Mouse (Mus musculus): ENCODE measurements at regions not wholly inside any gene's neighbourhood (a gene's known extent, or its start where the extent isn't known, plus 50 kb on each side); places are given as distances from the start of the nearest gene placed in this dataset.

DNA sequence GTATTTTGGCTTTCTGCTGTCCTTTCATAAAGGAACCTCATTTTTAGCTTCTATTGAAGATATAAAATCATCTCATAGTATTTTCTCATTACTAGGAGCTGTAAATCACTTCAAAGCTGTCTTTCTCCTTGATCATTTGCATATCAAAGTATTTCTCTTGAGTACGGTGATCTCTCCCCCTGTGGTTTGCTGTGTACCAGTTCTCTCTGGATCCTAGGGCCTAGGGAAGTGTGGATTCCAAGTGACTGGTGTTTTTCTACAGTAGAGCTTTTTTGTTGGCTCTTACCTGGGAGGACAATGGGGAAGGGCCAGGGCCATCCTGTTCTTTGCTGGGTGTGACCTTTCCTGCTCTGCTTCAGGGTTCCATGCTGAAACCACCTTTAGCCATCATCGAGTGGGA lies 253.9 kb downstream of the Enc1 start:
- Histone ChIP-seq H3K36me3 (ENCODE audit: control insufficient read depth, insufficient read depth, low read length) (no peaks in the 10 kb centered on the region), H3K4me2 (ENCODE audit: low read depth, low read length) (no peak overlapping the region), H3K9me3 (ENCODE audit: control insufficient read depth, low read length) (no peaks in the 10 kb centered on the region), H3K9ac (ENCODE audit: low read length) (no peak overlapping the region), H3K4me3 (ENCODE audit: low read length) (no peak overlapping the region), H3K4me1 (replicated peaks; ENCODE audit: control insufficient read depth, insufficient read depth, low read length) (peaks cover 5% of the 10 kb centered on the region; the same call in 1 of the 2 replicates), H3K27me3 (ENCODE audit: control insufficient read depth, insufficient read depth, low read depth, low read length) (no peaks in the 10 kb centered on the region), H3K27ac (ENCODE audit: low read length) (no peak overlapping the region)
- WGBS: 83% methylated on average over 2 of the region's 2 CpGs
- no peak for ATAC-seq (ENCODE audit: low read depth)

DNA sequence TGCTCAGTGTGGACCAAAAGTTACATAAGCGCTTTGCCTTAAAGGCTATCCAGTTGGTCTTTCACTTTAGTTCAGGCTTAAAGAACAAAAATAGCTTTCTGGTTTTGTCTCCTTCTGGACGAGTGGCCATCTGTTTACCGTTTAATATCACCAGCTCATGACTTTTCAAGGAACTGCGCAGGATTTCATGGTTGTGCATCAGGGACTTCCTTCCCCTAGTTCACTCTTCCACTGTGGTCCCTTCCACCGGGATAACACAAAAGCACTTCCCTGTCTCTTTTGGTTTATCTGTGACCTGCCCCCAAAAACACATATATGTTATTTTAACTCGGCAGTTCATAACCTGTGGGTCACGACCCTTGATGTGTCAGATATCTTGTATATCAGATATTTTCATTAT lies 252.9 kb downstream of the Enc1 start:
- H3K4me1 ChIP-seq (replicated peaks; ENCODE audit: control insufficient read depth, insufficient read depth, low read length): peaks cover 5% of the 10 kb centered on the region; the same call in 1 of the 2 replicates
- WGBS: 59% methylated on average over 7 of the region's 7 CpGs
- no peaks in the 10 kb centered on the region for H3K27me3 ChIP-seq (ENCODE audit: control insufficient read depth, insufficient read depth, low read depth, low read length)
- ATAC-seq (ENCODE audit: low read depth): no peak
- no peak overlapping the region for H3K4me3 ChIP-seq (ENCODE audit: low read length)
- no peak overlapping the region for H3K27ac ChIP-seq (ENCODE audit: low read length)
- no peaks in the 10 kb centered on the region for H3K9me3 ChIP-seq (ENCODE audit: control insufficient read depth, low read length)
- H3K36me3 ChIP-seq (ENCODE audit: control insufficient read depth, insufficient read depth, low read length): no peaks in the 10 kb centered on the region
- H3K9ac ChIP-seq (ENCODE audit: low read length): no peak overlapping the region
- no peak overlapping the region for H3K4me2 ChIP-seq (ENCODE audit: low read depth, low read length)

DNA sequence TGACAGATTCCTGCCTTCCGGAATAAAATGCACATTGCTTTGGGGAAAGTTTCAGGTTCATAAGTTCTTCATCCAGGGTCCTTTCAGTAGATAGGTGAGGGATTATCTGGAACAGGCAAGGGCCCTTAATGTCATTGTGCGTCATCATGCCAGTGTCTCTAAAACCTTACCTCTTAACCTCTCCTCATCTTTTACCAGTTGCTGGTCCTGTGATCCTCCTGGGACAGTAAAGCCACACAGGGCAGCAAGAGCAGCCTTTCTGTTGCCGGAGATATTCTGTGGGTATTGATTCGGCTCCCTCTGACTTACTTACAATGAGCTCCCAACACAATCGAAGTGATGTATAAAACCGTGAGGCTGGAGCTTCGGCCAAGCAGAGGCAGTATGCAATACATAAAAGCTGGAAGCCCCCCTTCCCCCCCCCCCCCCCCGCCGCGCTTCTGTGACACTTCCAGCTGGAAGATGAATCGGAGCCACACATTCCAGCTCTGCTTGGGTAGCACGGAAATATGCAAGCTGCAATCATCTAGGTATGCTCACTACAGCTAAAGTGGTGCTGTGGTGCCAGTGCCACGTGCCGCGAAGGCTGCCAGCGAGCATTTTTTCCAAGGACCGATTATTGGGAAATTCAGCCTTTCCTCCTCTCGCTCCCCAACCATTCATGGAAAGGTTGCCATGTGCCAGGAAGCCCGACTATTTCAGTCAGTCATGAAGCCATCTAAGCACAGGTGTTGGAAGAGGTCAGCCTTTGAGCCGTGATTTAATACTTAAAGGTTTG lies 252.2 kb downstream of the Enc1 start:
- Histone ChIP-seq H3K36me3 (ENCODE audit: control insufficient read depth, insufficient read depth, low read length) (no peaks in the 10 kb centered on the region), H3K9ac (ENCODE audit: low read length) (no peak overlapping the region), H3K27ac (ENCODE audit: low read length) (no peak overlapping the region), H3K27me3 (ENCODE audit: control insufficient read depth, insufficient read depth, low read depth, low read length) (no peaks in the 10 kb centered on the region), H3K4me3 (ENCODE audit: low read length) (no peak overlapping the region), H3K9me3 (ENCODE audit: control insufficient read depth, low read length) (no peaks in the 10 kb centered on the region), H3K4me2 (ENCODE audit: low read depth, low read length) (no peak overlapping the region), H3K4me1 (replicated peaks; ENCODE audit: control insufficient read depth, insufficient read depth, low read length) (peaks cover 5% of the 10 kb centered on the region; the same call in 1 of the 2 replicates)
- ATAC-seq (ENCODE audit: low read depth): no peak
- WGBS: 55% methylated on average over 17 of the region's 20 CpGs

DNA sequence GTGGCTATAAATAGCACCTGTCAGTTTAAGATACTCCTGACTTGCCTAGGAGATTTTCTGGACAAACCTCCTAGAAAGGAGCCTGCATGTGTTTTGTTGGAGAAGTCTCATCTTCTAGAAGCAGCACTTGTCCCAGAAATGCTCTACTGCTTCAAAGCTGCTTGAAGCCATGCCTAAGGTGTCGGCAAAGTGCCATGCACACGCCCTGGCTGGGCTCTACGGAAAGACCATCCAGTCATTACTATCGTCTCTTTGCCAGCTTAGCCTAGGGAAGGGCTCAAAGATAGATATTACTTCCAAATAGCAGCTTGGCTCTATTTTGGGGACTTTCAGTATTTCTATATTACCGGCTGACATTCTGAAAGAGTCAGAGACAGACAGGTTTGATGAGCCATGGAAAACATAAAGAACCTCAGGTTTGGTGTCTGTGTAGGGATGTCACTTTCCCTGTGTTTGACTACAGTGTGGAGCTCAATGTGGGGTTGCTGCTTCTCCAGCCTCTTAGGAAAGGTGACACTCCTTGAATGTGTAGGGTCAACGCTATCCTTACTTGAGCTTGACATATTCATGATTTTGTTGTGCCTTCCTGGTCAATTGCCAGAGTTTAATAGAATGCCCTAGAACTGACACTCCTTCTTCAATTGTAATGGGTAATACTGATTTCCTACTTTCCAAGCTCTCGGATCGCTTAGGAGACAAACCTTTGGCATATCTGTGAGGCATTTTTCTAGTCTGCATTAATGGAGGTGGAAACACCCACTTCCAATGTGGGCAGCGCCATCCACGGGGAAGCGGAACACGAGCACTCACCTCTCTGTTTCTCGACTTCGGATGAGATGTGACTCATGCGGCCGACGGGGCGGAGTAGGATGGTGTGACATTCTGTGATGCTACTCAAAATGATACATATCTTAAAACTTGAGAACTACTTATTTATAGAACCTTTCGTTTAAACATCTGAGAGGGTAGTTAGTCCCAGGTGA lies 251.3 kb downstream of the Enc1 start:
- no peak for ATAC-seq (ENCODE audit: low read depth)
- Histone ChIP-seq H3K4me2 (ENCODE audit: low read depth, low read length) (no peak overlapping the region), H3K9me3 (ENCODE audit: control insufficient read depth, low read length) (no peaks in the 10 kb centered on the region), H3K36me3 (ENCODE audit: control insufficient read depth, insufficient read depth, low read length) (no peaks in the 10 kb centered on the region), H3K9ac (ENCODE audit: low read length) (no peak overlapping the region), H3K27ac (ENCODE audit: low read length) (no peak overlapping the region), H3K27me3 (ENCODE audit: control insufficient read depth, insufficient read depth, low read depth, low read length) (no peaks in the 10 kb centered on the region), H3K4me3 (ENCODE audit: low read length) (no peak overlapping the region), H3K4me1 (replicated peaks; ENCODE audit: control insufficient read depth, insufficient read depth, low read length) (peaks cover 8% of the 10 kb centered on the region)
- WGBS: 94% methylated on average over 19 of the region's 19 CpGs

DNA sequence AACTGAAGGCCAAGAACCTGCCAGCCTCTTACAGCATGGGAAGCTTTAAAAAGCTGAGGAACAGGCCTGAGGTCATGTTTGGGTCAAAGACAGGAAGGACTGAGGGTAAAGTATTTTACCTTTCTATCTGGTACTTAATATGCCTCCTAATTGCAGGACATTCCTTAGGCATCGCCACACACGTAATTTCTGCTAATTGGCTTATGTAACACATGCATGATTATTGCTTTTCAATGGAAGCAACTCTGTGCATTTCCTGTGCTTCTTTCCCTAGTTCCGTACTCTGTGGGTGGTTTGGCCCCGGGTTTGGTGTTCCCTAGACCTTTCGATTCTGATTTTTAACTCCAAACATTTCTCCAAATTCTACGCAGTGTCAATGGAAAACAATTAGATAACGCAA lies 249.2 kb downstream of the Enc1 start:
- Histone ChIP-seq H3K4me1 (replicated peaks; ENCODE audit: control insufficient read depth, insufficient read depth, low read length) (peaks cover 8% of the 10 kb centered on the region), H3K4me3 (ENCODE audit: low read length) (no peak overlapping the region), H3K9me3 (ENCODE audit: control insufficient read depth, low read length) (no peaks in the 10 kb centered on the region), H3K4me2 (ENCODE audit: low read depth, low read length) (no peak overlapping the region), H3K36me3 (ENCODE audit: control insufficient read depth, insufficient read depth, low read length) (no peaks in the 10 kb centered on the region), H3K9ac (ENCODE audit: low read length) (no peak overlapping the region), H3K27ac (ENCODE audit: low read length) (no peak overlapping the region), H3K27me3 (ENCODE audit: control insufficient read depth, insufficient read depth, low read depth, low read length) (no peaks in the 10 kb centered on the region)
- ATAC-seq (ENCODE audit: low read depth): no peak
- 61% methylated on average over 7 of the region's 7 CpGs for WGBS

DNA sequence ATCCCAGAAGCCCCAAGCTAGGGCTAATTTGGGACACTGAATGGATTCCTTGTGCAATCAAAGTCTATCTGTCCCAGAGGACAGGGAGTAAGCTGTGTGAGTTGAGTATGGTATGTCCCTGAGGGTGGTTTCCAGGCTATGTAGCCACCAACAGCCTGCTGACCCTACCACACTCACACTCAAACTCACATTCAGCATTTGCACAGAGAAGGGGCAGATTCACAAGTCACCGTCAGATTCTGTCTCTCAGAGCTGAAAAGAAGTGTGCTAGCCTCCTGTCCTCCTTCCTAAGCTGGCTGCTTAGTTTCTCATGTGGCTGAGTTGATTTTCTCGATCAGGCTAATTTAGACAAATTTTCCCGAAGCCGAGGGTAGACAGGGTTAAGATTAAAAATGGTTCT lies 248.8 kb downstream of the Enc1 start:
- Histone ChIP-seq H3K9ac (ENCODE audit: low read length) (no peak overlapping the region), H3K4me1 (replicated peaks; ENCODE audit: control insufficient read depth, insufficient read depth, low read length) (peaks cover 11% of the 10 kb centered on the region), H3K27me3 (ENCODE audit: control insufficient read depth, insufficient read depth, low read depth, low read length) (no peaks in the 10 kb centered on the region), H3K27ac (ENCODE audit: low read length) (no peak overlapping the region), H3K36me3 (ENCODE audit: control insufficient read depth, insufficient read depth, low read length) (no peaks in the 10 kb centered on the region), H3K9me3 (ENCODE audit: control insufficient read depth, low read length) (no peaks in the 10 kb centered on the region), H3K4me2 (ENCODE audit: low read depth, low read length) (no peak overlapping the region), H3K4me3 (ENCODE audit: low read length) (no peak overlapping the region)
- 69% methylated on average over 4 of the region's 4 CpGs for WGBS
- ATAC-seq (ENCODE audit: low read depth): no peak

DNA sequence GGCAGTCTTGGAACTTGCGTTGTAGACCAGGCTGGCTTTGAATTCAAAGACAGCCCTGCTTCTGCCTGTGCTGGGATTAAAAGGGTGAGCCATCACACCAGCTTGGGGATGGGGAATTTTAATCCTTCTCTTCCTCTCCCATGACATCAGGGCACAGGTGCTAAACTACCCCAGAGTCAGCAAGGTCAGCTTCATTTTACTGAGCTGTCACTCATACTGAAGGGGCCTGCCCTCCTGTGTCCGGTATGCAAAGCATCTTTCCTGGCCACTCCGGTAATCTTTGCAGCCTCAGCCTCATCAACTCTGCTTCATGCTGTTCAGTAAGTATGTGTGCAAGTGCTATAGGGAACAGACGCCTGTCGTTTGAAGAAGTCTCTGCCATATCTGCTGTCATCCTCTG lies 248.1 kb downstream of the Enc1 start:
- Histone ChIP-seq H3K36me3 (ENCODE audit: control insufficient read depth, insufficient read depth, low read length) (no peaks in the 10 kb centered on the region), H3K4me1 (replicated peaks; ENCODE audit: control insufficient read depth, insufficient read depth, low read length) (peaks cover 11% of the 10 kb centered on the region), H3K9me3 (ENCODE audit: control insufficient read depth, low read length) (no peaks in the 10 kb centered on the region), H3K27me3 (ENCODE audit: control insufficient read depth, insufficient read depth, low read depth, low read length) (no peaks in the 10 kb centered on the region), H3K4me2 (ENCODE audit: low read depth, low read length) (no peak overlapping the region), H3K9ac (ENCODE audit: low read length) (no peak overlapping the region), H3K4me3 (ENCODE audit: low read length) (no peak overlapping the region), H3K27ac (ENCODE audit: low read length) (no peak overlapping the region)
- 55% methylated on average over 5 of the region's 5 CpGs for WGBS
- no peak for ATAC-seq (ENCODE audit: low read depth)

DNA sequence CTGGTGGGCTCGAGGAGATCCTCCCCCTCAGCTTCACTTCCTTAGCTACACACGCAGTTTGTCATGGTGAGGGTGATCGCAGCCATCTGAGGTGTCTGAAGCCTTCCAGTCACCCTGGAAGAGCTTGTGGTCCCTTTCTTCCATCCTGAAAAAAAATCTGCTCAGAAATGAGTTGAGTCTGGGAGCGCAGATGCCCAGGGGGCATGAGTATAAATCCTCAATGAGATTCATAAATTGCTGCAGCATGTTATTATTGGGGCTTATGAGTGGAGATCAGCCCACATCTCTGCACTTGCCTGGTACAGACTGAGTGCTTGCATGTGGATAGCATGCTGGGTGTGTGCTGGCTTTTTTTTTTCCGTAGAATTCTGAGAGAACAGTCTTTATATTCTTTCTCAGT lies 247.6 kb downstream of the Enc1 start:
- peaks cover 11% of the 10 kb centered on the region for H3K4me1 ChIP-seq (replicated peaks; ENCODE audit: control insufficient read depth, insufficient read depth, low read length)
- ATAC-seq (ENCODE audit: low read depth): no peak
- no peaks in the 10 kb centered on the region for H3K36me3 ChIP-seq (ENCODE audit: control insufficient read depth, insufficient read depth, low read length)
- no peaks in the 10 kb centered on the region for H3K27me3 ChIP-seq (ENCODE audit: control insufficient read depth, insufficient read depth, low read depth, low read length)
- H3K4me3 ChIP-seq (ENCODE audit: low read length): no peak overlapping the region
- no peak overlapping the region for H3K9ac ChIP-seq (ENCODE audit: low read length)
- WGBS: 49% methylated on average over 5 of the region's 5 CpGs
- no peaks in the 10 kb centered on the region for H3K9me3 ChIP-seq (ENCODE audit: control insufficient read depth, low read length)
- no peak overlapping the region; the same call in 1 of the 2 replicates for H3K4me2 ChIP-seq (ENCODE audit: low read depth, low read length)
- no peak overlapping the region for H3K27ac ChIP-seq (ENCODE audit: low read length)

DNA sequence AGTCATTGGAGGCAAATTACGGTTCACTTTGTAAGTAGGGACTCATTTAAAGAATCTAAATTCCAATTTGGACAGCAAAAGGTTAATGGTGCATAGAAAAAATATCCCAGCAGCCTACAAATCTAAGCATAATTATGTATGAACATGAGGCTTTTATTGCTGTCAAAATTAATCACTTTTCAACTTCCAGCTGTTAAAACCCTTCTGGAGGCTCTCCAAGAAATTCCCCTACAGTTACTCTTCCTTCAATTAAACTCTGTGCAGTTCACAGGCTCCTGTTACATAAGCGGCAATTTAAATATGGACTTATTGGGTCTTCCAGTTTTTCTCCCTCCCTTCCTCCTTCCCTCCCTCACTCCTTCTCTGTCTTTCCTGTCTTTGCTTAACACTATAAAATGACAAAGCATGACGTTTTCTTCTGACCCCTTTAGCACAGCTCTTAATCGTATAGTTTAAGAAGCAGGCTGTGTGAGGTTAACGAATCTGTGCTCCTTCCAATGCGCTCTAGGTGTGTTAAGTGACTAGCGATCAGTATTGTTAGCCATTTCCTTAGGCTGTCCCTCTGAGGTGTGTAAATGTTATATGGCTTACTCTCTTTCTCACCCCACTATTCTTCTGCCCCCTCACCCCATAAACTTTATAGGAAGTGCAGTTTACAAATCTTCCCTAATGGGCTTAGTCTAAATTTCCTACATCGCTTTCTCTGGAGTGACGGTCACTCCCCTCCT lies 247.0 kb downstream of the Enc1 start:
- no peaks in the 10 kb centered on the region for H3K27me3 ChIP-seq (ENCODE audit: control insufficient read depth, insufficient read depth, low read depth, low read length)
- 36% methylated on average over 9 of the region's 9 CpGs for WGBS
- peak overlapping the region; percentile 2; the same call in 1 of the 2 replicates for H3K4me2 ChIP-seq (ENCODE audit: low read depth, low read length)

More for the DNA sequence above, 247.0 kb downstream of the Enc1 start:
- H3K4me1 ChIP-seq (replicated peaks; ENCODE audit: control insufficient read depth, insufficient read depth, low read length): peaks cover 11% of the 10 kb centered on the region
- no peak overlapping the region for H3K27ac ChIP-seq (ENCODE audit: low read length)
- no peak overlapping the region for H3K4me3 ChIP-seq (ENCODE audit: low read length)
- peak; percentile 42 for ATAC-seq (ENCODE audit: low read depth)
- H3K9ac ChIP-seq (ENCODE audit: low read length): no peak overlapping the region
- H3K9me3 ChIP-seq (ENCODE audit: control insufficient read depth, low read length): no peaks in the 10 kb centered on the region
- no peaks in the 10 kb centered on the region for H3K36me3 ChIP-seq (ENCODE audit: control insufficient read depth, insufficient read depth, low read length)
